8 mouse cellular contexts compared by ENCODE assay signal in genomic region chr9:45827663-45828290, GRCm38 (mm10). TPM values are rescaled to one million over a fixed set of nuclear protein-coding genes. Genes with fewer than 3 reads are reported as not detected.
DNase-seq lines count a peak whose midpoint lies in the region; ATAC-seq and TF ChIP-seq lines count a peak whose summit lies in the region.

No protein-coding gene starts in this region.

- peak overlapping the region; percentile 73 for H3K4me3 ChIP-seq in forebrain, postnatal 0 days (ENCODE audit: low read depth, low read length)

- H3K4me2 ChIP-seq in forebrain, postnatal 0 days (ENCODE audit: low read depth) = peak overlapping the region; percentile 86

- 0 out of 2 replicates have a peak, but pooled peaks cover 6% of the 10 kb centered on the region for H3K36me3 ChIP-seq in forebrain, postnatal 0 days (ENCODE audit: insufficient read depth)

- peak; percentile 19 for ATAC-seq in forebrain, postnatal 0 days

- H3K27me3 ChIP-seq in forebrain, postnatal 0 days (ENCODE audit: insufficient read depth, low read length) = no peaks in the 10 kb centered on the region

- peak overlapping the region; percentile 74 for H3K27ac ChIP-seq in forebrain, postnatal 0 days (ENCODE audit: low read depth, low read length)

- peak; percentile 43 to 46 for DNase-seq in cerebellum, adult 18-20 months
- no peak for DNase-seq in cerebellum, adult 8-10 months
- peak; percentile 30 for DNase-seq in thymus, postnatal 0 days (ENCODE audit: low spot score)
- DNase-seq in thymus, postnatal 25 days = no peak
- peak; percentile 13 for DNase-seq in forebrain, postnatal 0 days
- peak; percentile 19 to 72 for DNase-seq in kidney, postnatal 4 days
- DNase-seq in mesoderm, embryonic 11.5 days (ENCODE audit: low read depth, low spot score) = peak; percentile 36
- no peak for DNase-seq in frontal cortex, postnatal 14 days (ENCODE audit: low spot score in 2 of 2)

- TF ChIP-seq CTCF in forebrain, postnatal 0 days (IDR thresholded peaks at IDR 0.05; ENCODE audit: low read depth) = no peak

- H3K9me3 ChIP-seq in forebrain, postnatal 0 days (ENCODE audit: low read length) = no peaks in the 10 kb centered on the region

- H3K4me1 ChIP-seq in forebrain, postnatal 0 days (ENCODE audit: insufficient read depth) = peaks cover 6% of the 10 kb centered on the region; the same call in 1 of the 2 replicates

- 3% methylated on average over 21 of the region's 23 CpGs for WGBS in forebrain, postnatal 0 days

- H3K9ac ChIP-seq in forebrain, postnatal 0 days = peak overlapping the region; percentile 68

RNA-seq across cellular contexts. Expression of gene Cep164, which starts 0.7 kb away (rescaled TPM):
- polyA plus RNA-seq in thymus, postnatal 0 days (2015; fragmentation: Nextera tagmentation; extraction: Ambion mirVana) = 22.5 and 24.0 TPM in 2 replicates
- total RNA-seq in forebrain, postnatal 0 days (2014; rRNA removed) = 16.3 and 22.0 TPM in 2 replicates
- 7.3 and 10.4 TPM in 2 replicates for polyA plus RNA-seq in forebrain, postnatal 0 days (2015; fragmentation: Nextera tagmentation; extraction: Ambion mirVana)

RNA-seq across cellular contexts. Expression of gene Bace1, which starts 10.6 kb away (rescaled TPM):
- 8.0 and 10.3 TPM in 2 replicates for polyA plus RNA-seq in thymus, postnatal 0 days (2015; fragmentation: Nextera tagmentation; extraction: Ambion mirVana)
- total RNA-seq in forebrain, postnatal 0 days (2014; rRNA removed) = 40.9 and 48.5 TPM in 2 replicates
- 25.1 and 39.1 TPM in 2 replicates for polyA plus RNA-seq in forebrain, postnatal 0 days (2015; fragmentation: Nextera tagmentation; extraction: Ambion mirVana)

Comparison
In these comparisons a context has a peak if more than half of its experiments do, and no peak if none do; other contexts are left out.
1. DNase-seq: peak in cerebellum, adult 18-20 months (2 of 2), thymus, postnatal 0 days (single experiment), forebrain, postnatal 0 days (single experiment), kidney, postnatal 4 days (2 of 2) and mesoderm, embryonic 11.5 days (single experiment); none in cerebellum, adult 8-10 months (single experiment), thymus, postnatal 25 days (single experiment) and frontal cortex, postnatal 14 days (0 of 2).